Mouse (Mus musculus) myocyte (in vitro differentiated cells): Measurements from ENCODE around the gene Vangl1.

ENCODE experiments used
- CEBPB ChIP-seq: IDR thresholded peaks from 2 replicates; pipeline ENCODE4 v1.6.1; 2011; ENCODE audit warnings: mild to moderate bottlenecking, moderate library complexity; ENCODE audit not compliant: poor library complexity, insufficient read depth, severe bottlenecking
- E2F4 ChIP-seq: IDR thresholded peaks from one replicate; pipeline ENCODE4 v1.6.1; 2011; ENCODE audit warnings: mild to moderate bottlenecking, control low read depth, moderate library complexity; ENCODE audit not compliant: insufficient read depth
- MAX ChIP-seq: IDR thresholded peaks from one replicate; pipeline ENCODE4 v1.6.1; 2011; ENCODE audit warnings: low read depth, mild to moderate bottlenecking, control low read depth
- MYOD1 ChIP-seq, 3 experiments: IDR thresholded peaks; one replicate each; pipeline ENCODE4 v1.6.1; 2011; ENCODE audit warnings: control low read depth in 2 of 3, low read depth in 2 of 3, mild to moderate bottlenecking in 2 of 3, moderate library complexity in 1 of 3; ENCODE audit not compliant: insufficient read length in 2 of 3, control insufficient read depth in 1 of 3
- POLR2A ChIP-seq: IDR thresholded peaks from one replicate; pipeline ENCODE4 v1.6.1; 2011; ENCODE audit warnings: low read depth, mild to moderate bottlenecking, control low read depth, moderate library complexity; ENCODE audit not compliant: insufficient read length
- POLR2AphosphoS2 ChIP-seq: IDR thresholded peaks from one replicate; pipeline ENCODE4 v1.6.1; 2011; ENCODE audit warnings: low read depth, control low read depth; ENCODE audit not compliant: insufficient read length
- REST ChIP-seq: IDR thresholded peaks from one replicate; pipeline ENCODE4 v1.6.1; 2011; ENCODE audit warnings: mild to moderate bottlenecking, control low read depth, moderate library complexity; ENCODE audit not compliant: insufficient read depth, insufficient read length
- TCF3 ChIP-seq: IDR thresholded peaks from one replicate; pipeline ENCODE4 v1.6.1; 2011; ENCODE audit warnings: low read depth, control low read depth; ENCODE audit not compliant: insufficient read length
- USF1 ChIP-seq: IDR thresholded peaks from one replicate; pipeline ENCODE4 v1.6.1; 2011; ENCODE audit warnings: low read depth, mild to moderate bottlenecking, control low read depth, moderate library complexity

- TF ChIP-seq POLR2A (no peak), MAX (no peak), MYOD1 (IDR thresholded peaks at IDR 0.05; ENCODE audit: control insufficient read depth in 1 of 3, insufficient read length in 2 of 3, low read depth in 2 of 3) (no peak), E2F4 (no peak), REST (no peak), POLR2AphosphoS2 (no peak), USF1 (peak; percentile 61), TCF3 (no peak), CEBPB (no peak)
These were observed 92.4 kb downstream of the Vangl1 start for GRCm38 (mm10) chr3:102111979-102112599.
